Mouse (Mus musculus): ENCODE data around the gene Vgll2. TPM values are rescaled to one million over a fixed set of nuclear protein-coding genes. Genes with fewer than 3 reads are reported as not detected.

The Vgll2 gene
- polyA plus RNA-seq, 1 experiment: 1.2 TPM

DNA sequence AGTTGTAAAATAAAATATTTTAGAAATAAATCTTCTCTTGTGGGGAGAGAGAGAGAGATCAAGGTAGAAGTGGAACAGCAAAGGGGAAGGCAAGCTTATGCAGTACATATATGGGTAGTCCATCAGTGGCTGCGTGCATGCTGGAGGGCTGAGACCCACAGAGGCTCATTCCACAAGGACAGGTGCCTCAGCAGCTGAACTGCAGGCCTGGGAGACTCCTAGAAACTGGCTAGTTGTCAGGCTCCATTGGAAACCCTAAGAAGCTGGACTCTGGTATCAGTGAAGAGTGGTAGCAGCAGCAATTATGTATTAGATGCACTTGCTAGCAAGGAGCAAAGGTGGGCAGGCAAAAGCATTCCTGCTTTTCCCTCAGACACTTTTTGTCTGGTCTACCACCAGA, 17.1 kb downstream of the Vgll2 start:
- no peaks in the 10 kb centered on the region for H3K36me3 ChIP-seq (ENCODE audit: control insufficient read depth, insufficient read depth)
- H3K79me2 ChIP-seq (ENCODE audit: control insufficient read depth, insufficient read depth): no peaks in the 10 kb centered on the region
- no peak overlapping the region for H3ac ChIP-seq (ENCODE audit: control insufficient read depth, insufficient read length, low read depth)
- no peaks in the 10 kb centered on the region for H3K79me3 ChIP-seq (ENCODE audit: low read depth)
- H3K27me3 ChIP-seq (ENCODE audit: control insufficient read depth, insufficient read depth, insufficient read length): no peaks in the 10 kb centered on the region
- no peak for TF ChIP-seq FOSL1 (IDR thresholded peaks at IDR 0.05; ENCODE audit: insufficient read depth, low read length, poor library complexity, severe bottlenecking)
- no peak overlapping the region for H3K4me3 ChIP-seq (ENCODE audit: insufficient read depth, poor library complexity, severe bottlenecking)

GRCm38 (mm10) chr10:52043086-52043485, 20.8 kb downstream of the Vgll2 start:
- TF ChIP-seq CTCF (IDR thresholded peaks at IDR 0.05; ENCODE audit: control insufficient read depth, insufficient read depth, insufficient read length) (no peak), CEBPB (IDR thresholded peaks at IDR 0.05; ENCODE audit: low read depth) (no peak), MAX (IDR thresholded peaks at IDR 0.05) (no peak), USF1 (IDR thresholded peaks at IDR 0.05; ENCODE audit: low read depth) (no peak), FOSL1 (IDR thresholded peaks at IDR 0.05; ENCODE audit: insufficient read depth, low read length, poor library complexity, severe bottlenecking) (no peak), MYOD1 (IDR thresholded peaks at IDR 0.05; ENCODE audit: control insufficient read depth, insufficient read length, low read depth) (no peak), MYOG (IDR thresholded peaks at IDR 0.05; ENCODE audit: control insufficient read depth, extremely low read depth, insufficient read length) (no peak)
- H3K79me3 ChIP-seq (ENCODE audit: low read depth): no peaks in the 10 kb centered on the region
- no peak overlapping the region for H3K4me3 ChIP-seq (ENCODE audit: insufficient read depth, poor library complexity, severe bottlenecking)
- no peaks in the 10 kb centered on the region for H3K79me2 ChIP-seq (ENCODE audit: control insufficient read depth, insufficient read depth)
- no peak overlapping the region for H3ac ChIP-seq (ENCODE audit: control insufficient read depth, insufficient read length, low read depth)
- no peaks in the 10 kb centered on the region for H3K36me3 ChIP-seq (ENCODE audit: control insufficient read depth, insufficient read depth)
- no peaks in the 10 kb centered on the region for H3K27me3 ChIP-seq (ENCODE audit: control insufficient read depth, insufficient read depth, insufficient read length)

- Histone ChIP-seq H3K4me3 (ENCODE audit: insufficient read depth, poor library complexity, severe bottlenecking) (no peak overlapping the region), H3K79me3 (ENCODE audit: low read depth) (no peaks in the 10 kb centered on the region), H3ac (ENCODE audit: control insufficient read depth, insufficient read length, low read depth) (no peak overlapping the region), H3K27me3 (ENCODE audit: control insufficient read depth, insufficient read depth, insufficient read length) (no peaks in the 10 kb centered on the region), H3K79me2 (ENCODE audit: control insufficient read depth, insufficient read depth) (no peaks in the 10 kb centered on the region), H3K36me3 (ENCODE audit: control insufficient read depth, insufficient read depth) (no peaks in the 10 kb centered on the region)
- no peak for TF ChIP-seq USF1 (IDR thresholded peaks at IDR 0.05; ENCODE audit: low read depth)
- TF ChIP-seq CTCF (IDR thresholded peaks at IDR 0.05; ENCODE audit: control insufficient read depth, insufficient read depth, insufficient read length): no peak
- no peak for TF ChIP-seq MYOD1 (IDR thresholded peaks at IDR 0.05; ENCODE audit: control insufficient read depth, insufficient read length, low read depth)
- no peak for TF ChIP-seq MYOG (IDR thresholded peaks at IDR 0.05; ENCODE audit: control insufficient read depth, extremely low read depth, insufficient read length)
- TF ChIP-seq FOSL1 (IDR thresholded peaks at IDR 0.05; ENCODE audit: insufficient read depth, low read length, poor library complexity, severe bottlenecking): no peak
- no peak for TF ChIP-seq CEBPB (IDR thresholded peaks at IDR 0.05; ENCODE audit: low read depth)
- TF ChIP-seq MAX (IDR thresholded peaks at IDR 0.05): no peak
Observed at GRCm38 (mm10) chr10:52048287-52048686, 26.0 kb downstream of the Vgll2 start.

GRCm38 (mm10) chr10:52072482-52072881, 50.2 kb downstream of the Vgll2 start:
- Histone ChIP-seq H3K36me3 (ENCODE audit: control insufficient read depth, insufficient read depth) (no peaks in the 10 kb centered on the region), H3ac (ENCODE audit: control insufficient read depth, insufficient read length, low read depth) (no peak overlapping the region), H3K79me3 (ENCODE audit: low read depth) (no peaks in the 10 kb centered on the region), H3K27me3 (ENCODE audit: control insufficient read depth, insufficient read depth, insufficient read length) (no peaks in the 10 kb centered on the region), H3K79me2 (ENCODE audit: control insufficient read depth, insufficient read depth) (no peaks in the 10 kb centered on the region), H3K4me3 (ENCODE audit: insufficient read depth, poor library complexity, severe bottlenecking) (no peak overlapping the region)
- no peak for TF ChIP-seq CEBPB (IDR thresholded peaks at IDR 0.05; ENCODE audit: low read depth)
- no peak for TF ChIP-seq FOSL1 (IDR thresholded peaks at IDR 0.05; ENCODE audit: insufficient read depth, low read length, poor library complexity, severe bottlenecking)
- TF ChIP-seq MYOD1 (IDR thresholded peaks at IDR 0.05; ENCODE audit: control insufficient read depth, insufficient read length, low read depth): no peak
- no peak for TF ChIP-seq CTCF (IDR thresholded peaks at IDR 0.05; ENCODE audit: control insufficient read depth, insufficient read depth, insufficient read length)
- TF ChIP-seq MYOG (IDR thresholded peaks at IDR 0.05; ENCODE audit: control insufficient read depth, extremely low read depth, insufficient read length): no peak
- no peak for TF ChIP-seq MAX (IDR thresholded peaks at IDR 0.05)
- TF ChIP-seq USF1 (IDR thresholded peaks at IDR 0.05; ENCODE audit: low read depth): no peak

Small RNA genes lying within 50 kb of the gene (microRNA-seq; reads per million reads assigned to microRNA genes)
- gene Gm24084 (ENCODE audit: borderline microRNAs expressed): not detected

Other genes with a start within 250 kb of the Vgll2 start
- gene Ros1, start 172.7 kb downstream of the Vgll2 start, polyA plus RNA-seq (2012; fragmentation: generic; extraction: Trizol): not detected
- 5.6 TPM for gene Dcbld1, start 211.1 kb downstream of the Vgll2 start, polyA plus RNA-seq (2012; fragmentation: generic; extraction: Trizol)